Mouse (Mus musculus): ENCODE measurements around the gene S100a4. TPM values are rescaled to one million over a fixed set of nuclear protein-coding genes. Genes with fewer than 3 reads are reported as not detected.
A peak's percentile ranks its signal among the peaks of the same experiment; 100 is the strongest.

Gene S100a4
- polyA plus RNA-seq, 1 experiment, result 8.7 TPM

- no peak for DNase-seq (ENCODE audit: low read depth, low spot score)
- 63% methylated on average over 6 of the region's 6 CpGs for WGBS
Observed at GRCm38 (mm10) chr3:90597736-90598135, 5.8 kb upstream of the S100a4 start.

GRCm38 (mm10) chr3:90598212-90598611, 5.4 kb upstream of the S100a4 start:
- 76% methylated on average over 4 of the region's 4 CpGs for WGBS
- DNase-seq (ENCODE audit: low read depth, low spot score), result no peak

- 64% methylated on average over 3 of the region's 3 CpGs for WGBS
- no peak for DNase-seq (ENCODE audit: low read depth, low spot score)
Observed at GRCm38 (mm10) chr3:90599401-90599800, 4.2 kb upstream of the S100a4 start.

- WGBS, result 90% methylated on average over 6 of the region's 6 CpGs
- no peak for DNase-seq (ENCODE audit: low read depth, low spot score)
Observed at GRCm38 (mm10) chr3:90600036-90600435, 3.5 kb upstream of the S100a4 start.

- no peak for DNase-seq (ENCODE audit: low read depth, low spot score)
- 72% methylated on average over 8 of the region's 8 CpGs for WGBS
Observed at GRCm38 (mm10) chr3:90600458-90601195, 2.9 kb upstream of the S100a4 start.

GRCm38 (mm10) chr3:90601486-90602110, 2.0 kb upstream of the S100a4 start, which contains the start of gene Gm42674:
Gm42674 (plus strand) TSS chr3:90601904.
- no peak for DNase-seq (ENCODE audit: low read depth, low spot score)
- 81% methylated on average over 11 of the region's 11 CpGs for WGBS

- DNase-seq (ENCODE audit: low read depth, low spot score), result no peak
- WGBS, result 12% methylated on average over 4 of the region's 4 CpGs
Observed at GRCm38 (mm10) chr3:90604416-90604815, 845 bp downstream of the S100a4 start.

GRCm38 (mm10) chr3:90605049-90605448, 1.5 kb downstream of the S100a4 start:
- 84% methylated on average over 3 of the region's 3 CpGs for WGBS
- no peak for DNase-seq (ENCODE audit: low read depth, low spot score)

- WGBS, result 88% methylated on average over 2 of the region's 2 CpGs
- no peak for DNase-seq (ENCODE audit: low read depth, low spot score)
Observed at GRCm38 (mm10) chr3:90605736-90606135, 2.2 kb downstream of the S100a4 start.

GRCm38 (mm10) chr3:90606185-90606584, 2.6 kb downstream of the S100a4 start:
- WGBS, result 78% methylated on average over 6 of the region's 6 CpGs

GRCm38 (mm10) chr3:90607361-90607760, 3.8 kb downstream of the S100a4 start:
- WGBS, result 94% methylated on average over 3 of the region's 3 CpGs

More at GRCm38 (mm10) chr3:90606185-90606584, 2.6 kb downstream of the S100a4 start:
- no peak for DNase-seq (ENCODE audit: low read depth, low spot score)

GRCm38 (mm10) chr3:90608223-90608622, 4.7 kb downstream of the S100a4 start, which contains the start of gene S100a5:
S100a5 (plus strand) TSS chr3:90608523.
- DNase-seq (ENCODE audit: low read depth, low spot score), result no peak
- 78% methylated on average over 3 of the region's 3 CpGs for WGBS

More at GRCm38 (mm10) chr3:90607361-90607760, 3.8 kb downstream of the S100a4 start:
- no peak for DNase-seq (ENCODE audit: low read depth, low spot score)

GRCm38 (mm10) chr3:90609102-90609501, 5.5 kb downstream of the S100a4 start:
- DNase-seq (ENCODE audit: low read depth, low spot score), result no peak

GRCm38 (mm10) chr3:90611494-90611893, 7.9 kb downstream of the S100a4 start:
- no peak for DNase-seq (ENCODE audit: low read depth, low spot score)
- 91% methylated on average over 3 of the region's 3 CpGs for WGBS

GRCm38 (mm10) chr3:90612061-90612460, 8.5 kb downstream of the S100a4 start:
- WGBS, result 64% methylated on average over 4 of the region's 4 CpGs
- DNase-seq (ENCODE audit: low read depth, low spot score), result no peak

GRCm38 (mm10) chr3:90612728-90613291, 9.2 kb downstream of the S100a4 start, which contains the start of gene S100a6:
S100a6 (plus strand) TSS chr3:90612882.
- DNase-seq (ENCODE audit: low read depth, low spot score), result no peak
- WGBS, result 2% methylated on average over 23 of the region's 23 CpGs

- no peak for DNase-seq (ENCODE audit: low read depth, low spot score)
Observed at GRCm38 (mm10) chr3:90613461-90614147, 10.0 kb downstream of the S100a4 start.

GRCm38 (mm10) chr3:90614148-90614530, 10.6 kb downstream of the S100a4 start:
- WGBS, result 18% methylated on average over 6 of the region's 6 CpGs
- no peak for DNase-seq (ENCODE audit: low read depth, low spot score)

More at GRCm38 (mm10) chr3:90613461-90614147, 10.0 kb downstream of the S100a4 start:
- 25% methylated on average over 7 of the region's 7 CpGs for WGBS

- DNase-seq (ENCODE audit: low read depth, low spot score), result peak; percentile 81
- 8% methylated on average over 11 of the region's 11 CpGs for WGBS
Observed at GRCm38 (mm10) chr3:90614611-90615251, 11.2 kb downstream of the S100a4 start.

- 5% methylated on average over 7 of the region's 7 CpGs for WGBS
- no peak for DNase-seq (ENCODE audit: low read depth, low spot score)
Observed at GRCm38 (mm10) chr3:90615415-90615814, 11.8 kb downstream of the S100a4 start.
